Mouse (Mus musculus) CD4-positive helper T cell, adult 2 months (primary cell): ENCODE results near the gene Nudt13.
A peak's percentile ranks its signal among the peaks of the same experiment; 100 is the strongest.
"Not testable (repeated sequence)": the region's sequence is repeated elsewhere in the genome, so short reads cannot be mapped to it uniquely, and the experiment has no call there.

Experiments
- DNase-seq: peaks from one replicate; pipeline ENCODE4 v3.0.0-alpha.2; 2012; ENCODE audit warnings: low read depth, missing footprints, low spot score

Nudt13 gene

DNA sequence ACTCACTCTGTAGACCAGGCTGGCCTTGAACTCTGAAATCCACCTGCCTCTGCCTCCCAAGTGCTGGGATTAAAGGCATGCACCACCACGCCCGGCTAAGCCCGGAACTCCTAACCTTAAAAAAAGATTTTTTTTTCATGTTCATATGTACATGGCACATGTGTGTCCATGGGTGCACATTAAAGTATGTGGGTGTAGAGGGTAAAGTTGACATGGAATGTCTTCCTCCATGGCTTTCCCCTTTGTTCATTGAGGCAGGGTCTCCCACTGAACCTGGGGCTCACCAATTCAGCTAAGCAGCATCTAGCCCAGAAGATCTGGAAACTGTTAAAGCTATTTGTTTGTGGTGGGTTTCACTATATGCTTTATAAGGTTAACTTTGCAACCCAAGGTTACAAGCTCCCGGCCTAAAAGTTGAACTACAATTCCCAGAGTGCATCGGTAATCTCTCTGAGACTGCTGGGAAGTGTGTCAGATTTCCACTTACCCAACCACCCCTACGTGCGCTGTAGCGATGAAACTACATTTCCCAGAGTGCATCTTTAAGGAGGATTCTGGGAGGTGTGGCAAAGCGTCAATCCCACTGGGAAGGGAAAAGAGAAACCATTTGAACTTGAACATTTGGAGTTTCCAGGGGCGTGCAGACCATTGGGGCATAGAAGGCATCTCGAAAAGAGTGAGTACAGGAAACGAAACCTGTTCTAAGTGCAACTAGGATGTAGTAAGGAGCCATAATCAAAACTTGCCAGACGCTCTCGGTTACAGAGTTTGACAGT lies at the start of gene Nudt13:
TSS of gene Nudt13 (plus strand) at position 581 of the 776 bp plus-strand sequence.
- peak; percentile 89 for DNase-seq

DNA sequence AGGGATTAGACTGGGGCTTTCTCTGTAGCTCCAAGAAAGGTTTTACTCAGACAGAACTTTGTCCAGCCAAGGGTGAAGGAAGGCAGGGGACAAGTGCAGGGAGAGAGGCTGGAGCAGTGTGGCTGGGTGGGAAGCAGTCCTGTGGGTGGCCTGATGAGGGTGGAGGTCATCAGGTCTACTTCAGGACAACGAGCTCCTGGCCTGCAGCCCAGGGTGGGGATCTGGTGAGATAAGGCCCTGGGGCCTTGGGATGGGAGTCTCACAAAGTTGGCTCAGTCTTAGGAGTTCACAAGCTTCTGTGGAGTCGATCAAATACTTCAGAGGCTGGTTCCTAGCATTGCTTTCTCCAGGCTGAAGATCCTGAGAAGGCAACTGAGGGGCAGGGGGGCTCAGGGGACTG lies 49.2 kb upstream of the Nudt13 start:
- no peak for DNase-seq

DNA sequence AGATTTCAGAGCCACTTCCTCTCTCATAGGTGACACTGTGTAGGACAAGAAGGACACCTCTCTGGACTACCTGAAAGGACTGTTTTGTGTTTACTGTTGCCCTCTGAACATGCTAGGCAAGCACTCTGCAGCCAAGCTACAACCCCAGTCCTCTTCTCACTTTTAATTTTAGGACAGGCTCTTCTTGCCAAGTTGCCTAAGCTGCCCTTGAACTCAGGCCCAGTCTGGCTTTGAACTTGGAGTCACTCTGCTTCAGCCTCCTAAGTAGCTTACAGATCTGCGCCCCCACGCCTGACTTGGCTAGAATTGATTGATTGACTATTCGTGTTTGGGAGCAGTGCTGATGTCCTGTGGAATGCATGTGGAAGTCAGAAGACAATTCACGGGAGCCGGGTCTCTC lies 48.6 kb upstream of the Nudt13 start:
- no peak for DNase-seq

DNA sequence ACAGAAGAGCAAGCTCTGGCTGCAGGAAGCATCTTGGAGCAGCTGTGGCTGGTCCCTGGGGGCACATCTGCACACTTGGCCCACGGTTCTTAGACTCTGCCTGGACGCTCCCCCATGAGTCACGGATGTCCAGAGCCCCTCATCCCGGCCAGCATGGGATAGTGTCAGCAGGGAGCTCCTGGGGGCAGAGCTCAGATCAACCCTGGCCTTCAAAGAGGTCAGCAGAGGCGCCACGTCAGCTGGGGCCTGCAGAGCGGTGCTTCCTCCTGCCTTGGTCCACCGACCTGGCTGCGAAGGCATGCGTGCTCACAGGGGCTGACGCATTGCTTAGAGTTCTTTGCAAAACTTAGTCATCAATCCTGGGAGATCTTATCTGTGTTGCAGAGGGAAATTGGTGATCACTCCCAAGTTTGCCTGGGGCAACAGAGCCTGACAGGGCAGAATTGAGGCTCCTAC lies 47.7 kb upstream of the Nudt13 start:
- DNase-seq = no peak

DNA sequence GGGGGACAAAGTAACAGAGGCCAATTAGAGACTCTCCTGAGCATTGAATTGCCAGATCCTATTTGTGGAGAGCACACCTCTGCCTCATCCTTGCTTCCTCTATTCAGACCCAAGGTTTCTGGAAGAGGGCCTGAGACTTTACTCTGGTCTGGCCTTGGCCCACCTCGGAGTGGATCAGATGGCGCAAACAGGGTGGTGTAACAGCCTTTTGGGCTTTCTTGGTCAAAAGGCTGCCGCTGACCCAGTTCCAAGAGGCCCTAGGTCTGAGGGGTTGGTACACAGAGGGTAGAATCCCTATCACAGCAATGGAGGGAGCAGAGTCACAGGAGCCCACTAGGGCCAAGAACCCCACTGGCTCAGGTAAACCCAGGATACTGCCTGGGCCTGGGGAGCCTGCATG lies 46.5 kb upstream of the Nudt13 start:
- DNase-seq = no peak

DNA sequence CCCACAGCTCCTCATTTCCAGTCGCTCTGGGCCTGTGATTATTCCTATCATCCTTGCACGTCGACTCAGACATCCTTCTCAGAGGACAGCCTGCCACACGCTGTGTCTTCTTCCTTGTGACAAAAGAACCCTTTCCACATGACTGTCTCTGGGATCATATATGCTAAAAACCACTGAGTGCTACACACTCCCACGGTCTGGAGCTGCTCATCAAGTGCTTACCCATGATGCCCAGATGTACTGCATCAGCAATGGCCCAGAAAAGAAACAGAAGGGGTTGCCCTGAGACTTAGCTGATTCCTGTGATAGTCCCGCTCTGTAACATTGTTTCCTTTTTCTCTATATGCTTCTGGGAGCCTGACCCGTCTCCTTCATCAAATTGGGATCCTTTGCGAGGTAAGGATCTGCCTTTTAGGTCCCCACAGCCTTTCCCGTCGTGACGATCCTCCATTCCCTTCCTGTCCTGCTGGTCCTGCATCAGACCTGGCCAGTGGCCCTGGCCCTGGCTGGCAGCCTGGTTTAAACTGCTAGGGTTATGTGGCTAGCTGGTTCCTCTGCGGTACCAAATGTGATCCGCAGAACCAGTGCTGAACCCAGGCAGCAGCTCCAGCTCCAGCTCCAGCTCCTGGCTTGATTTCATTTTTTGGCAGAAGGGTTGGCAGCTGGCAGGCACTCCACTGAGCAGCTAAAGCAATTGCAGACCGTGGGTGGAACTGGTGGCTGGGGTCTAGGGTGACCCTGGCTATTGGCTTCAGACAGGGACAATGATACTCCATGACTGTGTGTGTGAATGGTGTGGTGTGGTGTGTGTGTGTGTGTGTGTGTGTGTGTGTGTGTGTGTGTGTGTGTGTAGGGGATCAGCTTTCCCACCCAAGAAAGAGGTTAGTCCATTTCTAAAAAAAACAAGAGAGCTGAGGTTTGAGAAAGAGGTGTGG lies 44.0 kb upstream of the Nudt13 start:
- DNase-seq = no peak

DNA sequence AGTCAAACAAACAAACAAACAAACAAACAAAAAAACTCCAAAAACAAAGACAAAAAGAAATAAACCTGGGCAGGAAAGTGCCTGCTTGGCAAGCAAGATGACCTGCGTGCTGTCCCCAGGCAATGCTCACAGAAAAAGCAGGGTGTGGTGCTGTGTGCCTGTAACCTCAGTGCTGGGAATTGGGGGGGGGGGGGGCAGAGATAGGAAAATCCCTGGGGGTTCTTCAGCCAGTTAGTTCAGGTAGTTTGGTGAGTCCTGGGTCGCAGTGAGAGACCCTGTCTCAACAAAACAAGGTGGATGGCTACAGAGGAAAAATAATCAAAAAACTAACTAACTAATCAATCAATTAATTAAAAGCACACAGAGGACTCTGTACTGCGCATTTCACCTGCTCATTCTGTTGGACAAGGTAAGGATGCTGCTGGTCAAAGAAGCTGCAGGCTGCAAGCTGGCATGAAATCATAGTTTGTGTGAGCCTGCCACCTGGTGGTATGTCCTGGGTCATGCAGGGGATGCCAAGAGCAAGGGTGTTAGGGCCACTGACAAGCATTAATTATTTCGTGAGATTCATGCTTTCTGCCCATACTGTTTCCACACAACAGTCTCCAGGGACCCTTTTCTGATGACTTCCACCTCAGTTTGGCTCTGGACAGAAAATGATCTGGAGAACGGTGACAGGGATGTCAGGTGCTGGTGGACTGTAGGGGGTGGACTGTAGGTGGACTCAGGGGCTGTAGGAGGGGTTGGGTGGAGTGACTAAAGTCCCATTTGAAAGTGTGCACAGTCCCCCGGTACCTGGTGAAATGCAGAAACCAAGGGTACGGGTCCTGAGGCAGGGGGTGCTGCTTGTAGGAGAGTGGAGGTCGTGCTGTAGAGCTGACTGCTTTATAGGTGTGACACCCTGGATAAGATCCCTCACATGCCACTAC lies 36.0 kb upstream of the Nudt13 start:
- DNase-seq = peak; percentile 65

DNA sequence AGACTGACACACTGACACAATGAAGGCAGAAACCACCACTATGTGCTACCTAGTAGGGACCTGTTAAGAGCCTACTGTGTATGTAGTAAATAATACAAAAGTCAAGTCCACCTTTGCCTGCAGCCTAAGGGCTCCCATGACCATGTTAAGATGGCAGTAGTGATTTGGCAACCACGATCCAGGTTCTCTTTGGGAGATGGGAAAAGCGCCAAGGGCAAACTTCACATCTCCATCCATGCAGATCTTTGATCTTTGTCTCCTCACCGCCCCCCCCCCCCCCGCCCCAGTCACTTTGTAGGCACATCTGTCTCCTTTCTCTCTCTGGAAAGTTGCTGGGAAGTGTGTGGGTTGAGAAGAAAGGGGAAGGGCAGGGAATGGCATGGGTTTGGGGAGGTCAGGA lies 32.2 kb upstream of the Nudt13 start:
- DNase-seq = no peak

DNA sequence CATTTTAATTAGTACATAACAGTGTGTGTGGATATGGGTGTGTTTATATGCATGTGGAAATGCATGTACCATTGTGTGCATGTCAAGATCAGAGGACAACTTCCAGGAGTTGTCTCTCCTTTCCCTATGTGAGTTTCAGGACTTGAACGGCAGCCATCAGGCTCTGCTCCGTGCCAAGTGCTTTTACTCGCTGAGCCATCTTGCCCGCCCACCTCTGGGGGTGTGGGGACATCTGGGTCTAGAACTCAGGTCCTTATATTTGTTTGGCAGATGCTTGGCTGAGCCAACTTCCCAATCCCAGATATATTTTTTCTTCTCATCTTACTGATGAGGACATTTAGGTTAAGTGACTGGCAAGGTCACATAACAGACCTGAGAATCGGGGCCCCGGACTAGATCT lies 26.1 kb upstream of the Nudt13 start:
- DNase-seq = no peak

DNA sequence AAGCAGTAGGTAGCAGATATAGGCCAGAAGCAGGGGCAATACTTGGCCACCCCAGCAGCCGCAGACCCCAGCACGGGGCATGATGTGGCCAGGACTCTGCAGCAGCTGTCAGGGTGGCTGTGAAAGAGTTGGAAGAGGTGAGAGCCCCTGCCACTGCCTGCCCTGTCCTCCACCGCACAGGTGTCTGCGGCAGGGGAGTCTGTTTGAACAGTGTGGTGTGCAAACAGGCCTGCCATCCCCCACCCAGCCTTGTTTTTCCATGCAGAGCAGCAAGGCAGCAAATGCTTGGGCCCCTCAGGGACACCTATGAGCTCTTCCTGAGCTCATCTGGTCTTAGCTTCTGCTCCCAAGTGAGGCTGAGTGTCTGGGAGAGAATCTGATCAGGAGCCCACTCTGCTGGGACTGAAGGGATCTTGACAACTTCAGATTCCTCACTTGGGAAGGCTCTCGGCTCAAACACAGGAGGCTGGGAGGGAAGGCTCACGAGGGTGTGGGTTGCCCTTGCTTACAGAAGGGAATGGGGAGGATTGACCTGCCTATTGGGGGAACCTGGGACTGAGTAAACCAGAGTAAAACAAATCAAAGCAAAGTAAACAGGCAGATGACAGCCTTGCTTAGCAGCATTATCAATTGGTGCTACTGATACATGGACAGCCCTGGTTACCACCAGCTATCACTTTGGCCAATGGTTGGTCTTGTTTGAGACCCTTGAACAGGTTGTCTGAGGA lies 25.3 kb upstream of the Nudt13 start, which contains the start of gene Kcnk16:
TSS of gene Kcnk16 (minus strand) at position 118 of the 728 bp plus-strand sequence.
- DNase-seq = no peak

DNA sequence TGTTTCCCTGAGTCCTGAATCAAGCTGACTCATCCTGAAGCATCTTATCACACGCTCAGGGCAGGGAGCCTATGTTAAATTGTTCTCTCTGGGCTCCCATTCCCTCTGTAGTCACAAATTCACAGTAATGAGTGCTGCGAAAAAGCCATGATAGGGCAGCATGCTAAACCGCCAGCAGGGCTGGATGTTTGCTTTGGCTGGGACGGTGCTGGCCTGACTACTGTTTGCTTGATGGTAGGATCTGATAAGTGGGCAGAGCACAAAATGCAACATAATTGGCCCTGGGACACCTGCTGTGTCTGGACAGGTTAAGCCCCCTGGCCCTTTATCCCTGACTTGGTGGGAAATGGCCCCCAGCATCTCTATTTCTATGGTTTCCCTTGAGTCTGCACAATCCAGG lies 3.1 kb upstream of the Nudt13 start:
- DNase-seq = no peak

DNA sequence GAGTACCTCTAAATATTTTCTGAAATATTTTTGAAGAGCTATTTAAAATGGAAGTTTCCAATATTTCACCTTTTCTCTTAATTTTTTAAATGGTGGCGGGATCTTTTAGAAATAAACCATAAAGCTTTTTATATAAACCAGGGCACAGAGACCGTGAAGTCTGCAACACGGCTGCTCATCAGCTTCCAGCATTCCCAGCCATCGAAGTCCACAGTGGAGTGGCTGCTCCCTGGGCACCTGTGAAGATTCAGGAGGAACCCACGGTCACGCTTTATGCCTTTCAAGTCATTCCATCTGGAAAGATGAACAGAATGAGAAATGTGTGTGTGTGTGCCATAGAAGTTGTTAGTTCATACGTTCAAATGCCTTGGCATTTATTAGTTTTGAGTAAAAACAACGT lies 450 bp downstream of the Nudt13 start:
- DNase-seq = no peak

DNA sequence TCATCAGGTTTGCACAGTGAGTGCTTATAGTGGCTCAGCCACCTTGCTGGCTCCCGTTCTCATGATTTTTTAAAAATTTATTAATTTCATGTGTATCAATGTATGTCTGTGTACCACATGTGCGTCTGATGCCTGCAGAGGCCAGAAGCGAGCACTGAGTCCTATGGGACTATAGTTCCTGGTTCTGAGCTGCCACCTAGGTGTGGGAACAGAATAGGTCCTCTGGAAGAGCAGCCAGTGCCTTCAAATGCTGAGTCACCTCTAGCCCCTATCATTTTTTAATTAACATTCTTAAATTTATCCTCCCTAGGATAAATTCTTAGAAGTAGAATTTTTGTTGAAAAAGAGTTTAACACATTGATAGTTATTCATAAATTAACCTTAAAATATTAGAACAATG lies 3.1 kb downstream of the Nudt13 start:
- no peak for DNase-seq

DNA sequence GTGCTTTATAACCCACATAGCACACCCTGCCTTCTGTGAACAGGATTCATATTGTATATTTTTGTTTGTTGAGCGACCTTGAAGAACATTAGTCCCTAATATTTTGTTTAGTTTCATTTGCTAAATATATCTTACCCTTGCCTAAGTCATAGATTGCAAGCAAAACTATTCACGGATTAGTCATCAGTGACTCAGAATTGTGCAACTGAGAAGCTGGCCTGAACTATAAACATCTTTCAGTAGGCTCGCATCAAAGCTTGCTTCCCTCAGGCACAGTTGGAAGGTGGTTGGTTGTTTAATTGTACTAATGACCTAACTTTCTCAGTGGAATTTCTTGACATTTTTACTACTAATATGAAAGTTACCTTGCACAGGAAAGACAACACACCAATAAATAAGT lies 3.6 kb downstream of the Nudt13 start:
- no peak for DNase-seq

DNA sequence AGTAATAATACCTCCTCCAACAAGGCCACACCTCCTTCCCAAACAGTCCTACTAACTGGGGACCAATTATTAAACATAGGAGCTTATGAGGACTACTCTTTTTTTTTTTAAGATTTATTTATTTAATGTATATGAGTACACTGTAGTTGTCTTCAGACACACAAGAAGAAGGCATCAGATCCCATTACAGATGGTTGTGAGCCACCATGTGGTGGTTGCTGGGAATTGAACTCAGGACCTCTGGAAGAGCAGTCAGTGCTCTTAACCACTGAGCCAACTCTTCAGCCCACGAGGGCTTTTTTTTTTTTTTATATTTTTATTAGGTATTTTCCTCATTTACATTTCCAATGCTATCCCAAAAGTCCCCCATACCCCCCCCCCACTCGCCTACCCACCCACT lies 10.6 kb downstream of the Nudt13 start:
- DNase-seq = not testable (repeated sequence)

DNA sequence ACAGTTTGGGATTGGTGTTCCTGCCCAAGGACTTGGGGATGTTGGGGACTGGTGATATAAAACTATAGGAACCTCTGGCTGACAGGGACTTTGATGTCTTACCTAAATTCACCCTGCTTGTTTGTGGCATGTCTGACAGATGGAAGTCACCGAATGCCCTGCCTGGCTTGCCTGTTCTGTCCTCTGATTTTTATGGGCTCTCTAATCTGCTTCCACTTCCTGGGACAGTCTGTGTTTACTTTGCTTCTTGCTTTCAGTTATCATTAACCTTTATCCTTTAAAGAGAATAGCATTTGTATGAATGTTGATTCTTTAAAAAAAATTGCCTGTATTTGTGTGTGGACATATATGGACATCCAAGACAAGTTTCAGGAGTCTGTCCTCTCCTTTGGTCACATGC lies 20.6 kb downstream of the Nudt13 start:
- no peak for DNase-seq

DNA sequence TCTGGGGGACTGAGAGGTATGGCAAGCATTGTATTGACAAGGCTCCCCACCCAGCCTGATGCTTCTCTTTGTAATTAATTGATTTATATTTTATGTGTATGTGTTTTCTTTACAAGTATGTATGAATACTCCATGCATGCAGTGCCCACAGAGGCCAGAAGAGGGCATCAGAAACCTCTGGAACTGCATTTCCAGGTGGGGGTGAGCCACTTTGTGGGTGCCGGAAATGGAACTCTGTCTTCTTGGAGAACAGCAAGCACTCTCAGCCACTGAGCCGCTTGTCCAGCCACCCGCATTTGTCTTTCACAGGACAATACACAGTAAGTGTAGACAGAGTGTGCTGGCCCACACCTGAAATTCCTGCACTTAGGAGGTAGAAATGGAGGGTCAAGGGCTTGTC lies 24.9 kb downstream of the Nudt13 start:
- DNase-seq = peak; percentile 27

DNA sequence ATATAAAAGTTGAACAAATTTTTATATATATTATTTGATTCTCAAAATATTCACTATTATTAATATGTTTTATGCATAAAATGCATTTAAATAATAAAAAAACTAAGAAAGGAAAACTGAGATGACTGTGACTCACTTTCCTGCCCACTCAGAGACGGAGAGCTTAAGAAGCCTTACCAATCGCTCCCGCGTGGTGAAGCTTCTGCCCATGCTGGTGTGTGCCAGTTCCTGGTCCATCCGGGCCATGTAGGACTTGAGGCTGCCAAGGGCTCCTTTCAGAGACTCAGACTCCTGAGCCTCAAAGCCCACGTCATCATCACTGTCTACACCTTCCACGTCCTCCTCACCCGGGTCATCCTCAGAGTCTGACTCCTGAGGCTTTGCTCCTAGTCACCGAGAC lies 29.7 kb downstream of the Nudt13 start:
- no peak for DNase-seq

DNA sequence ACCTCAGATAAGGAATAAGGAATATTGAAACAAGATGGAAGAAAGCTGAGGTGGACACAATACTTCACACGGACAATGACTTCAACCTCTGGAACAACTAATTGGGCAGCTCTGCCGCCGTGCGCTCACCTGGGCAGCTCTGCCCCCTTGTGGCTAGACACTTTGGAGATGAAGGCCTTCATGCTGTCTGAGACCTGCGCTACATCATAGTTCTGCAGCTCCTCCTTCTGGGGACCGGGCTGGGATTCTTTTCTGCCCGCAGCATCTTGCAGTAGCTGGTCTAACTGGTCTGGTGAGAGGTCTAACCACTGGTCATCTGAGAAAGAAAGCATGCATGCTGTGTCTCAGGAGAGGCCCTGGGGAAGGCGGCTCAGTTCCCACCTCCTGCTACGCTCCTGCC lies 34.0 kb downstream of the Nudt13 start:
- DNase-seq = no peak

DNA sequence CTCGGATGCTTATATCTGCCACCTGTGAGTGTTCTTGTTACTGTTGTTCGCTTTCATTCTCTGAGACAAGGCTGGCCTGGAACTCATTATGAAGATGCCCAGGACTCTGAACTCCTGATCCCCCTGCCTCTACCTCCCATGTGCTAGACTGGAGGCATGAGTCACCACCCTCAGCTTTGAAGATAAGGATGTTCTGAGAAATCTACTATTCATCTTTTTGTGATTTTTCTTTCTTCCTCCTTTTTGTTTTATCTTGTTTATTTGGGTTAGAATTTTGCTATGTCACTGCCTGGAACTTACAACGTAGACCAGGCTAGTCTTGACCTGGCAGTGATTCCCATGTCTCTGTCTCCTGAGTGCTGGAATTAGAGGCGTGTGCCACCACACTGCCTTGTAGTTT lies 36.8 kb downstream of the Nudt13 start:
- no peak for DNase-seq

DNA sequence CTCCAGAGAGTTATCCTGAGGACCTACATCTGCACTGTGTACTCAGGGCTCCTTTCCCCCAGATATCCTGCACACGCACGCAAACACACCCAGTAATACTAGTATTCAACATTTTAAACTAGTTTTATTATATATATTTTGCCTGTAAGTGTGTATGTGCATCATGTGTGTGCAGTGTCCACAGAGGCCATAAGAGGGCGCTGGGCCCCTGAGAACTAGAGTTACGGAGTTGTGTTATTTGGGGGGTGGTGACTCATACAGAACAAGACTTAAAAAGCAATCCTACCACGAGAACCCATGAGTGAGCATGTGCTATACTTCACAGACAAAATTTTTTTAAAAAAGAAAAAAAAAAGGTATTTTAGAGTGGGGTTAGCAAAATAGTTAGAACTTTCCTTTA lies 44.9 kb downstream of the Nudt13 start:
- no peak for DNase-seq
